Mouse (Mus musculus) limb, embryonic 14.5 days (tissue): ENCODE data around the gene Gna15. TPM values are rescaled to one million over a fixed set of nuclear protein-coding genes. Genes with fewer than 3 reads are reported as not detected.

Source experiments
- ATAC-seq: fragments of 200-750 bp; cut with Nextera tagmentation; 2 replicates; pipeline ENCODE4 v1.8.0; 2017; ENCODE audit warnings: low read depth, moderate number of reproducible peaks, moderate TSS enrichment; ENCODE audit not compliant: low FRiP score
- DNase-seq: peaks from one replicate; pipeline ENCODE4 v3.0.0-alpha.2; 2015; ENCODE audit warnings: low spot score
- H3K27ac ChIP-seq: fragments of 300-500 bp; sonication (generic); replicated peaks from 2 replicates; pipeline ENCODE4 v1.5.1; 2014; ENCODE audit warnings: low read depth, mild to moderate bottlenecking, low read length, moderate library complexity, mixed read lengths
- H3K27me3 ChIP-seq: fragments of 300-500 bp; sonication (generic); 2 replicates; pipeline ENCODE4 v1.6.1; 2014; ENCODE audit warnings: low read length, mixed read lengths; ENCODE audit not compliant: control insufficient read depth, insufficient read depth
- H3K36me3 ChIP-seq: fragments of 300-500 bp; sonication (generic); 2 replicates; pipeline ENCODE4 v1.6.1; 2014; ENCODE audit warnings: mild to moderate bottlenecking, low read length, moderate library complexity, mixed read lengths; ENCODE audit not compliant: control insufficient read depth, insufficient read depth
- H3K4me1 ChIP-seq: fragments of 300-500 bp; sonication (generic); 2 replicates; pipeline ENCODE4 v1.6.1; 2014; ENCODE audit warnings: antibody characterized with exemption, low read length, mixed read lengths; ENCODE audit not compliant: control insufficient read depth, insufficient read depth
- H3K4me2 ChIP-seq: fragments of 300-500 bp; sonication (generic); replicated peaks from 2 replicates; pipeline ENCODE4 v1.6.1; 2014; ENCODE audit warnings: low read depth, mild to moderate bottlenecking, low read length, moderate library complexity; ENCODE audit not compliant: severe bottlenecking
- H3K4me3 ChIP-seq: fragments of 300-500 bp; sonication (generic); replicated peaks from 2 replicates; pipeline ENCODE4 v1.5.1; 2014; ENCODE audit warnings: low read length
- H3K9ac ChIP-seq: fragments of 300-500 bp; sonication (generic); 2 replicates; pipeline ENCODE4 v1.6.1; 2014; ENCODE audit warnings: mild to moderate bottlenecking, low read depth, low read length, moderate library complexity; ENCODE audit not compliant: severe bottlenecking
- H3K9me3 ChIP-seq: fragments of 300-500 bp; sonication (generic); 2 replicates; pipeline ENCODE4 v1.6.1; 2016; ENCODE audit warnings: low read length; ENCODE audit not compliant: control insufficient read depth
- POLR2A ChIP-seq: fragments of 200-500 bp; IDR thresholded peaks from 2 replicates; pipeline ENCODE4 v1.8.0; 2012; ENCODE audit warnings: inconsistent platforms, mild to moderate bottlenecking, moderate library complexity, borderline replicate concordance; ENCODE audit not compliant: insufficient read depth, insufficient read length; ENCODE audit errors: extremely low read depth
- WGBS: fragments of 180-500 bp; shearing (Covaris S2); extraction: QIAGEN DNeasy Blood & Tissue Kit; methylation state at CpG from one replicate; pipeline ENCODE4 v1.1.7; 2014; 5-methylcytosine and 5-hydroxymethylcytosine counted together
- polyA plus RNA-seq, 2 experiments: library from polyadenylated mRNA; depleted of rRNA in 1 of 2; stranded (reverse) in 1 of 2; unstranded in 1 of 2; fragments of >200 nt; fragmentation: Nextera tagmentation in 1 of 2; extraction: Ambion mirVana in 1 of 2; gene quantifications; 2 replicates each; pipeline versions ENCODE4 v1.2.1 to v1.2.3; 2012 to 2014

The Gna15 gene
- polyA plus RNA-seq, 2 experiments, result 3.4 to 3.8 TPM

DNA sequence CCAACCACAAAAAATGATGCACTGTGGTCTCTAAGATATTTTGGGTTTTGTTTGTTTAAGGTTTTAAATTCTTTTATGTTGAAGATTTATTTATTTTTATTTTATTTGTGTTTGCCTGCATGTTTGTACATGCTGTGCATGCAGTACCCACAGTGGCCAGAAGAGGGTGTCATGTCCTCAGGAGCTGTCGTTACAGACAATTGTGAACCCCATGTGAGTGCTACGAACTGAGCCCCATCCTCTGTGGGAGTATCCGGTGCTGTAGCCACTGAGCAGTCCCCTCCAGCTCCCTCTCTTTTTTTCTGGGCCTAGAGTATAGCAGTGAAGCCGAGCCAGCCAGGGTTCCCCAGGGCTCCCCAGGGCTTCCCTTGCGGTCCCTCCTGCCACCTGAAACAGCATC, 29.2 kb upstream of the Gna15 start:
- Histone ChIP-seq H3K9me3 (no peaks in the 10 kb centered on the region), H3K27me3 (no peaks in the 10 kb centered on the region), H3K4me1 (peaks cover 7% of the 10 kb centered on the region), H3K36me3 (no peaks in the 10 kb centered on the region), H3K27ac (no peak overlapping the region), H3K4me2 (no peak overlapping the region), H3K9ac (no peak overlapping the region), H3K4me3 (no peak overlapping the region)
- no peak for TF ChIP-seq POLR2A
- 88% methylated on average over 5 of the region's 5 CpGs for WGBS
- ATAC-seq (no peak), DNase-seq (no peak)

- Histone ChIP-seq H3K27me3 (no peaks in the 10 kb centered on the region), H3K9ac (no peak overlapping the region), H3K4me1 (peaks cover 7% of the 10 kb centered on the region), H3K27ac (0 out of 2 replicates have a peak overlapping the region, but pooled peaks have one; percentile 58), H3K4me2 (no peak overlapping the region), H3K4me3 (no peak overlapping the region), H3K36me3 (no peaks in the 10 kb centered on the region), H3K9me3 (no peaks in the 10 kb centered on the region)
- DNase-seq (peak; percentile 84), ATAC-seq (peak; percentile 88)
- no peak for TF ChIP-seq POLR2A
- 3% methylated on average over 12 of the region's 12 CpGs for WGBS
Observed at GRCm38 (mm10) chr10:81551597-81552102, 27.6 kb upstream of the Gna15 start.

GRCm38 (mm10) chr10:81550257-81550656, 26.2 kb upstream of the Gna15 start:
- no peak for ATAC-seq
- Histone ChIP-seq H3K4me2 (no peak overlapping the region), H3K9me3 (no peaks in the 10 kb centered on the region), H3K9ac (no peak overlapping the region), H3K27me3 (no peaks in the 10 kb centered on the region), H3K4me3 (no peak overlapping the region), H3K27ac (no peak overlapping the region), H3K4me1 (peaks cover 7% of the 10 kb centered on the region), H3K36me3 (no peaks in the 10 kb centered on the region)
- 11% methylated on average over 6 of the region's 7 CpGs for WGBS
- no peak for TF ChIP-seq POLR2A
- no peak for DNase-seq

- Histone ChIP-seq H3K4me2 (no peak overlapping the region), H3K4me3 (no peak overlapping the region), H3K9me3 (no peaks in the 10 kb centered on the region), H3K36me3 (no peaks in the 10 kb centered on the region), H3K27me3 (no peaks in the 10 kb centered on the region), H3K27ac (no peak overlapping the region), H3K4me1 (peaks cover 10% of the 10 kb centered on the region), H3K9ac (no peak overlapping the region; the same call in 1 of the 2 replicates)
- DNase-seq, result no peak
- 66% methylated on average over 5 of the region's 5 CpGs for WGBS
- no peak for TF ChIP-seq POLR2A
- no peak for ATAC-seq
Observed at GRCm38 (mm10) chr10:81548944-81549343, 24.9 kb upstream of the Gna15 start.

DNA sequence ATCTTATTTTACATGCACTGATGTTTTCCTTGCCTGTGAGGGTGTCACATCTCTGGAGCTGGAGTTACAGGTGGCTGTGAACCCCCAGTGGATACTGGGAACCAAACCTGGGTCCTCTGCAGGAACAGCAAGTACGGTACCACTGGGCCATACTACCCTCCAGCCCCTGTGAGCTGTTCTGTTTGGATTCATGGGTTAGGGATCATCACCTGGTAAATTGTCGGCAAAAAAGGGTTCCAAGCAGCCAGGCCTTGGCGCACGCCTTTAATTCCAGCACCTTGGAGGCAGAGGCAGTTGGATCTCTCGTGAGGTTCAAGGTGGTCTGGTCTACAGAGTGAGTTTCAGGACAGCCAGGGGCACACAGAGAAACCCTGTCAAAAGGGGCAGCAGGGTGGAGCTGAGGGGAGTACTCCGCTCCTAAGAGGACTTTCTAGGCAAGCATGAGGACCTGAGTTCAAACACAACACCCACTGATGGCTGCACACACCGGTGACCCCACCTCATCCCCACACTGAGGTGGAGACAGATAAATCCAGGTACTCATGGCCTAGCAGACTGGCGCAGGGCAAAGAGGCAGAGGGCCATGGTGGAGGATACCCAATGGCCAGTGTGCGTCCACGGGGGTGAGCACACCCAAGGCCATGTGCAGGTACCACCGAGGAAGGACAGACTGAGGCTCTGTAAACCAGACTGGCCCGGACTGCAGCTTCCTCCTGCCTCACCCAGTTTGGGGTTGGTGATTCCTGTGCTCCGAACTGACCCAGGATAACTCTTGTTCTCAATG, 23.0 kb upstream of the Gna15 start:
- no peak overlapping the region for H3K9ac ChIP-seq
- no peak overlapping the region for H3K4me3 ChIP-seq
- H3K9me3 ChIP-seq, result no peaks in the 10 kb centered on the region
- H3K36me3 ChIP-seq, result no peaks in the 10 kb centered on the region
- H3K27ac ChIP-seq, result no peak overlapping the region
- no peak for DNase-seq
- no peaks in the 10 kb centered on the region for H3K27me3 ChIP-seq
- 94% methylated on average over 13 of the region's 13 CpGs for WGBS
- H3K4me1 ChIP-seq, result peaks cover 25% of the 10 kb centered on the region
- TF ChIP-seq POLR2A, result no peak
- H3K4me2 ChIP-seq, result no peak overlapping the region
- no peak for ATAC-seq
